Comparison of ENCODE assay signal across 8 mouse cellular contexts in the genomic region with DNA sequence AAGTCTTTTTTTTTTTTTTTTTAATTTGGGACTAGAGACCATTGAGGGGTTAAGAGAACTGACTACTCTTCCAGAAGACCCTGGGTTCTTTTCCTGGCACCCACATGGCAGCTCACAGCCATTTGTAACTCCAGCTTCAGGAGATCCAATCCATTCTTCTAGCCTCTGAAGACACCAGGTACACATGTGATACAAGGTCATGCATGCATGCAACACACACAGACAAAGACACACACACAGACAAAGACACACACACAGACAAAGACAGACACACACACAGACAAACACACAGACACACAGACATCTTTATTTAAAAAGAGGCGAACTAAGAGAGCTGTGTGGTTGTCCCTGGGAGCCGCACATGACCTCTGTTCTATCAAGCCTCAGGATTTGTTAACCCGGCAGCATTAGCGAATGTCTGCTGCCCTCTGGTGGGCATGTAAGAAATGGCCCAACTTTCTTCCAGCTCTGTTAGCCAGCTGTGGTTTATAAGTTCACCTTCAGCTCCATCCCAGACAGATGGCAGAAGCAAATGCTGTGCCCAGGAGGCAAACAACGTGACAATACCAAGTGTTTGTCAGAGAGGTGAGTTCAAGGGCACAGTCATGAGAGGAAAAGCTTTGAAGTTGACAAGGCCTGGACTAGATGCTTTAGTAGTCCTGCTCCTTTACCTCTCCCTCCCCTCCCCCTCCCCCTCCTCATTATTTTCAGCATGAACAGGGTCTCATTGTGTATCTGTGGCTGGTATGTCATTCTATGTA. TPM values are rescaled to one million over a fixed set of nuclear protein-coding genes. Genes with fewer than 3 reads are reported as not detected.
DNase-seq lines count a peak whose midpoint lies in the region; ATAC-seq and TF ChIP-seq lines count a peak whose summit lies in the region.

No protein-coding gene starts in this region.

- peak; percentile 72 for ATAC-seq in forebrain, embryonic 13.5 days

- peak; percentile 76 for DNase-seq in c-Kit-positive CD71-positive TER-119-negative erythroid progenitor cells, embryonic 14.5 days (ENCODE audit: low read depth)
- DNase-seq in heart, postnatal 36 days = peak; percentile 76 to 83
- DNase-seq in layer of hippocampus, adult 11-12 months (ENCODE audit: low spot score) = peak; percentile 89
- peak; percentile 72 for DNase-seq in lung, adult 2 months
- DNase-seq in thymus, adult 18-20 months = peak; percentile 28 to 37

- peaks cover 23% of the 10 kb centered on the region for H3K4me1 ChIP-seq in E14TG2a.4 (replicated peaks; ENCODE audit: low read depth, low read length)
- no peaks in the 10 kb centered on the region for H3K4me1 ChIP-seq in forebrain, embryonic 13.5 days
- no peaks in the 10 kb centered on the region for H3K4me1 ChIP-seq in lung, adult 2 months (ENCODE audit: control insufficient read depth, insufficient read depth, low read length)
- peaks cover 11% of the 10 kb centered on the region; the same call in 1 of the 2 replicates for H3K4me1 ChIP-seq in olfactory bulb, adult 2 months (ENCODE audit: control insufficient read depth, insufficient read depth, low read length)

- no peak overlapping the region for H3K9ac ChIP-seq in forebrain, embryonic 13.5 days

- H3K4me2 ChIP-seq in forebrain, embryonic 13.5 days = no peak overlapping the region

- intact Hi-C loops in heart, postnatal 36 days (cut with DNase I) = loop anchor here (2.0 to 10.0 kb wide), 2 partner anchors 192 to 402 kb away; no protein-coding TSS in a partner anchor

- peaks cover 15% of the 10 kb centered on the region for H3K27me3 ChIP-seq in E14TG2a.4 (ENCODE audit: insufficient read depth, low read length)
- H3K27me3 ChIP-seq in forebrain, embryonic 13.5 days = no peaks in the 10 kb centered on the region

- H3K36me3 ChIP-seq in E14TG2a.4 (ENCODE audit: insufficient read depth, low read length) = no peaks in the 10 kb centered on the region
- no peaks in the 10 kb centered on the region for H3K36me3 ChIP-seq in forebrain, embryonic 13.5 days (ENCODE audit: poor library complexity, severe bottlenecking)

- H3K9me3 ChIP-seq in E14TG2a.4 (ENCODE audit: low read length) = peaks cover 18% of the 10 kb centered on the region
- H3K9me3 ChIP-seq in forebrain, embryonic 13.5 days (replicated peaks) = peaks cover 11% of the 10 kb centered on the region; the same call in 1 of the 2 replicates

- WGBS in forebrain, embryonic 13.5 days = 7% methylated on average over 5 of the region's 5 CpGs
- WGBS in lung, adult 2 months = 3% methylated on average over 5 of the region's 5 CpGs
- 2% methylated on average over 5 of the region's 5 CpGs for WGBS in olfactory bulb, adult 2 months

- no peak overlapping the region for H3K4me3 ChIP-seq in E14TG2a.4 (replicated peaks; ENCODE audit: low read length)
- no peak overlapping the region for H3K4me3 ChIP-seq in forebrain, embryonic 13.5 days
- H3K4me3 ChIP-seq in lung, adult 2 months (replicated peaks; ENCODE audit: extremely low read depth, low read depth, low read length) = no peak overlapping the region
- H3K4me3 ChIP-seq in olfactory bulb, adult 2 months (ENCODE audit: insufficient read depth, low read depth, low read length) = no peak overlapping the region

- peak; percentile 89 for TF ChIP-seq CTCF in E14TG2a.4 (conservative IDR thresholded peaks at IDR 0.05; ENCODE audit: low read length)
- peak; percentile 85 for TF ChIP-seq CTCF in lung, adult 2 months (IDR thresholded peaks at IDR 0.05; ENCODE audit: insufficient read depth, low read length)
- TF ChIP-seq CTCF in olfactory bulb, adult 2 months (IDR thresholded peaks at IDR 0.05; ENCODE audit: insufficient read depth, low read depth, low read length) = peak; percentile 57

- TF ChIP-seq POLR2A in lung, adult 2 months (IDR thresholded peaks at IDR 0.05; ENCODE audit: borderline replicate concordance, extremely low read depth, low read depth, low read length) = no peak
- TF ChIP-seq POLR2A in olfactory bulb, adult 2 months (IDR thresholded peaks at IDR 0.05; ENCODE audit: insufficient read depth, low read depth, low read length) = no peak

- no peak overlapping the region for H3K27ac ChIP-seq in forebrain, embryonic 13.5 days
- peak overlapping the region; percentile 75 for H3K27ac ChIP-seq in olfactory bulb, adult 2 months (ENCODE audit: insufficient read depth, low read depth, low read length)

RNA-seq across cellular contexts. Expression of a gene that starts 7.9 kb away (rescaled TPM):
- polyA plus RNA-seq in forebrain, embryonic 13.5 days (2015; fragmentation: Nextera tagmentation; extraction: Ambion mirVana) = 35.5 and 40.7 TPM in 2 replicates
- 1 to 10 TPM; 2.6 to 3.2 TPM for total RNA-seq in heart, postnatal 36 days (2021)
- 6.2 and 8.2 TPM in 2 replicates for polyA plus RNA-seq in lung, adult 2 months (2012; rRNA removed)
- not detected in 2 replicates for polyA plus RNA-seq in olfactory bulb, adult 2 months (2012; ENCODE audit: insufficient read depth, insufficient read length, low replicate concordance, missing spikeins)

RNA-seq across cellular contexts. Expression of a gene that starts 36.0 kb away (rescaled TPM):
- 34.8 and 41.9 TPM in 2 replicates for polyA plus RNA-seq in forebrain, embryonic 13.5 days (2015; fragmentation: Nextera tagmentation; extraction: Ambion mirVana)
- 10 to 100 TPM; 29.6 to 32.0 TPM for total RNA-seq in heart, postnatal 36 days (2021)
- polyA plus RNA-seq in lung, adult 2 months (2012; rRNA removed) = 36.7 and 42.1 TPM in 2 replicates
- not detected in 2 replicates for polyA plus RNA-seq in olfactory bulb, adult 2 months (2012; ENCODE audit: insufficient read depth, insufficient read length, low replicate concordance, missing spikeins)

RNA-seq across cellular contexts. Expression of a gene that starts 53.5 kb away (rescaled TPM):
- 29.4 and 35.0 TPM in 2 replicates for polyA plus RNA-seq in forebrain, embryonic 13.5 days (2015; fragmentation: Nextera tagmentation; extraction: Ambion mirVana)
- under 1 TPM; 0.14 to 0.25 TPM for total RNA-seq in heart, postnatal 36 days (2021)
- 0.61 and 0.71 TPM in 2 replicates for polyA plus RNA-seq in lung, adult 2 months (2012; rRNA removed)
- 129 TPM in 1 of 2 replicates, not detected in the other for polyA plus RNA-seq in olfactory bulb, adult 2 months (2012; ENCODE audit: insufficient read depth, insufficient read length, low replicate concordance, missing spikeins)

Comparison
In these comparisons a context has a peak if more than half of its experiments do, and no peak if none do; other contexts are left out.
1. DNase-seq: peak in every context shown above with its lines; median percentile 89 in layer of hippocampus, adult 11-12 months; 80 in heart, postnatal 36 days; 76 in c-Kit-positive CD71-positive TER-119-negative erythroid progenitor cells, embryonic 14.5 days; 72 in lung, adult 2 months; 32 in thymus, adult 18-20 months.
2. RNA of a gene that starts 53.5 kb away (polyA plus RNA-seq): 129 TPM in olfactory bulb, adult 2 months and 29.4 to 35.0 TPM in forebrain, embryonic 13.5 days; 0.61 to 0.71 TPM in lung, adult 2 months; every median in the first group is over 10 times any median in the second.
3. Peak in every context shown above with its lines, with median percentiles within 50 percentile points of each other: CTCF ChIP-seq.